Mouse (Mus musculus): Measurements from ENCODE around the gene Ccdc15.

The Ccdc15 gene

GRCm38 (mm10) chr9:37232201-37233195 lies 115.7 kb downstream of the Ccdc15 start:
- DNase-seq (ENCODE audit: low read depth, low spot score): no peak

GRCm38 (mm10) chr9:37230486-37231195 lies 117.6 kb downstream of the Ccdc15 start:
- no peak for DNase-seq (ENCODE audit: low read depth, low spot score)

GRCm38 (mm10) chr9:37229880-37230325 lies 118.3 kb downstream of the Ccdc15 start:
- peak; percentile 64 for DNase-seq (ENCODE audit: low read depth, low spot score)

All from forelimb bud, embryonic 11.5 days (tissue).